Mouse (Mus musculus): Measurements from ENCODE around the gene Pkn3. TPM values are rescaled to one million over a fixed set of nuclear protein-coding genes. Genes with fewer than 3 reads are reported as not detected.

The Pkn3 gene
- total RNA-seq (2014; rRNA removed) (2.0 and 4.7 TPM in 2 replicates), polyA plus RNA-seq (2015; fragmentation: Nextera tagmentation; extraction: Ambion mirVana) (0.80 and 0.86 TPM in 2 replicates)

DNA sequence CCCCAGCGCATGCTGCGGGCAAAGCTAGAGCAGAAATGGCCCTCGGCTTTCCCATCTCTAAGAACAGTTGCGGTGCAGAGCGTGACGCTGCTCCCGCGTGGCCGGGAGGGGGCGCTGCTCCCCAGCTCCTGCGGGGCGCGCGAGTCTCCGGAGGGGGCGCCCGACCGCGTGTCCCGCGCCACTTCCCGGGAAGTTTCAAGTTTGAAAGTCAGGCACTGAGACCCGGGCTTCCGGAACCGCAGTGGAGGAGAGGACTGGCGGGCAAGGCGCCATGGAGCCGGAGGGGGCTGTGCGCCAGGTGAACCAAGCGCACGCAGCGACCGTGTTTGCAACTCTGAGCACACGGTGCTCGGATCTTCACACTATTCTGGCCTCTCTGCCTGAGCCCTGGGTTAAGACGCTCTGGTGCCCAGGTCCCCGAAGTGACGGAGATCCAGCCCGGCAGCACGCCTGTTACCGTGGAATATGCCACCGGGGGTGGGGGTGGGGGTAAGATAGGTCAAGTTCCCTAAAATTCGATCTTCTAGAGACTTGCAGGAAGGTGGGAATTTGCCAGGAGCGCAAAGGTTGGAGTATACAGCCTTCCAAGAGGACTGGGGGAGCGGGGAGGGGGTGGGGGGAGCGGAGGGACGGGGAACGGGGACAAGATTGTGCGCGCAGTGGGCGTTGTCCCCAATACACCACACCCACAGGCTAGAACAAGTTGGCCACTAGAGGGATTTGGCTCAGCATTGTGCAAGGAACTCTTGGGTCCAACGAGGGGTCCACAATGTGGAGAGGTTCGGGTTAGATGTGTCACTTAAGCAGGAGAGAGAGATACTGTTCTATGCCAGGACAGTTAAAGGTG, at the start of gene Pkn3:
TSS of gene Pkn3 (plus strand) at position 183 of the 847 bp plus-strand sequence.
- H3K27me3 ChIP-seq (ENCODE audit: insufficient read depth, low read length), result no peaks in the 10 kb centered on the region
- H3K27ac ChIP-seq (ENCODE audit: low read depth, low read length), result no peak within 1 kb of the TSS
- H3K4me3 ChIP-seq (ENCODE audit: low read depth, low read length), result peak within 1 kb of the TSS; percentile 32
- TF ChIP-seq CTCF (IDR thresholded peaks at IDR 0.05; ENCODE audit: low read depth), result peak; percentile 99
- H3K9ac ChIP-seq, result no peak within 1 kb of the TSS
- WGBS, result under 1% methylated on average over 53 of the region's 53 CpGs
- H3K9me3 ChIP-seq (ENCODE audit: low read length), result no peaks in the 10 kb centered on the region
- no peaks in the 10 kb centered on the region for H3K4me1 ChIP-seq (ENCODE audit: insufficient read depth)
- H3K36me3 ChIP-seq (ENCODE audit: insufficient read depth), result peaks cover 15% of the 10 kb centered on the region; the same call in 1 of the 2 replicates
- ATAC-seq, result peak; percentile 91
- peak; percentile 90 for DNase-seq
- H3K4me2 ChIP-seq (ENCODE audit: low read depth), result peak within 1 kb of the TSS; percentile 70

- Histone ChIP-seq H3K4me1 (ENCODE audit: insufficient read depth) (no peaks in the 10 kb centered on the region), H3K27ac (ENCODE audit: low read depth, low read length) (peak overlapping the region; percentile 1; the same call in 1 of the 2 replicates), H3K9me3 (ENCODE audit: low read length) (no peaks in the 10 kb centered on the region), H3K4me3 (ENCODE audit: low read depth, low read length) (no peak overlapping the region), H3K36me3 (ENCODE audit: insufficient read depth) (peaks cover 74% of the 10 kb centered on the region), H3K9ac (no peak overlapping the region), H3K4me2 (ENCODE audit: low read depth) (no peak overlapping the region), H3K27me3 (ENCODE audit: insufficient read depth, low read length) (no peaks in the 10 kb centered on the region)
- 54% methylated on average over 11 of the region's 11 CpGs for WGBS
- DNase-seq (no peak), ATAC-seq (peak; percentile 62)
- peak; percentile 47 for TF ChIP-seq CTCF (IDR thresholded peaks at IDR 0.05; ENCODE audit: low read depth)
Measured at GRCm38 (mm10) chr2:30032244-30032846, 45.1 kb upstream of the Pkn3 start.

DNA sequence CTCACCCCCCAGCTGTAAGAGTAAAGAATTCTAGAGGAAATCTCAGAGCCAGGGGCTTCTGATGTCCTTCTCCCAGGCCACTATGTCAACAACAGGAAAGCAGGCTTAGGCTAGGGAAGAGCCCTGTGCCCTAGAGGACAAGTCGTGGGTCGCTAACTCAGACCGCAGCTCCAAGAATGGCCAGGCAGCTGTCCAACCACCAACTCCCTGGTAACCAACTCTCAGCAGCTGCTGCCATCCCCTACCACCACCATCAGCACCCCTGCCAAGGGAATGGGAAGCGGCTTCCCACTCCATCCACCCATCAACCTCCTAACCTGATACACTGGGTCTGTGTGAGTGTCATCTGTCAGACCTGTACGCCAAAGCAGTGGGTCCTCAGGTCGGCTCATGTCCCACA, 44.5 kb upstream of the Pkn3 start:
- Histone ChIP-seq H3K4me3 (ENCODE audit: low read depth, low read length) (no peak overlapping the region), H3K4me2 (ENCODE audit: low read depth) (no peak overlapping the region), H3K36me3 (ENCODE audit: insufficient read depth) (peaks cover 74% of the 10 kb centered on the region), H3K4me1 (ENCODE audit: insufficient read depth) (no peaks in the 10 kb centered on the region), H3K9ac (no peak overlapping the region), H3K9me3 (ENCODE audit: low read length) (no peaks in the 10 kb centered on the region), H3K27me3 (ENCODE audit: insufficient read depth, low read length) (no peaks in the 10 kb centered on the region), H3K27ac (ENCODE audit: low read depth, low read length) (no peak overlapping the region; the same call in 1 of the 2 replicates)
- no peak for TF ChIP-seq CTCF (IDR thresholded peaks at IDR 0.05; ENCODE audit: low read depth)
- 66% methylated on average over 6 of the region's 6 CpGs for WGBS
- ATAC-seq (no peak), DNase-seq (no peak)

- no peak overlapping the region for H3K27ac ChIP-seq (ENCODE audit: low read depth, low read length)
- H3K27me3 ChIP-seq (ENCODE audit: insufficient read depth, low read length), result no peaks in the 10 kb centered on the region
- no peaks in the 10 kb centered on the region for H3K4me1 ChIP-seq (ENCODE audit: insufficient read depth)
- WGBS, result 87% methylated on average over 2 of the region's 2 CpGs
- DNase-seq (no peak), ATAC-seq (no peak)
- H3K4me2 ChIP-seq (ENCODE audit: low read depth), result no peak overlapping the region
- no peak overlapping the region for H3K4me3 ChIP-seq (ENCODE audit: low read depth, low read length)
- no peaks in the 10 kb centered on the region for H3K9me3 ChIP-seq (ENCODE audit: low read length)
- H3K9ac ChIP-seq, result no peak overlapping the region
- TF ChIP-seq CTCF (IDR thresholded peaks at IDR 0.05; ENCODE audit: low read depth), result no peak
- peaks cover 34% of the 10 kb centered on the region for H3K36me3 ChIP-seq (ENCODE audit: insufficient read depth)
Measured at GRCm38 (mm10) chr2:30037762-30038161, 39.7 kb upstream of the Pkn3 start.

- H3K9ac ChIP-seq, result no peak overlapping the region
- TF ChIP-seq CTCF (IDR thresholded peaks at IDR 0.05; ENCODE audit: low read depth), result no peak
- H3K27ac ChIP-seq (ENCODE audit: low read depth, low read length), result no peak overlapping the region
- no peaks in the 10 kb centered on the region for H3K4me1 ChIP-seq (ENCODE audit: insufficient read depth)
- WGBS, result 95% methylated on average over 10 of the region's 10 CpGs
- ATAC-seq (no peak), DNase-seq (no peak)
- H3K4me3 ChIP-seq (ENCODE audit: low read depth, low read length), result no peak overlapping the region
- H3K4me2 ChIP-seq (ENCODE audit: low read depth), result no peak overlapping the region
- peaks cover 29% of the 10 kb centered on the region for H3K36me3 ChIP-seq (ENCODE audit: insufficient read depth)
- H3K9me3 ChIP-seq (ENCODE audit: low read length), result no peaks in the 10 kb centered on the region
- no peaks in the 10 kb centered on the region for H3K27me3 ChIP-seq (ENCODE audit: insufficient read depth, low read length)
Measured at GRCm38 (mm10) chr2:30038370-30038769, 39.1 kb upstream of the Pkn3 start.

DNA sequence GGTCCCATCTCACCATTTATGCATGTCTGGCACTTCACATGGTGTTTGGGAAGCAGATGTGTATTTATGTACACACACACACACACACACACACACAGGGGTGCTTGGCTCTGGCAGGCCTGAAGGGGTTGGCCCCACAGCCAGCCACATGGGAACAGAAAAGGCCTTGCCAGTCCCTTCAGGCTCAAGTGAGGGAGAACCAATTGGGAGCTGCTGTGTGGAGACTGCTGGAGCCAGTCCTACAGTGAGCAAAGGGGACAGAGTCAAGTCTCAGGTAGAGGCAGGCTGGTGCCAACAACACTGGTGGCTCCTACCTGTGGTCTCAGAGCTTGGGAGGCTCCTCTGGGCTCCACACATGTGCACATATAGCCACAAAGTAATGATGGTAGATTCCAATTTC, 37.8 kb upstream of the Pkn3 start:
- Histone ChIP-seq H3K9ac (no peak overlapping the region), H3K9me3 (ENCODE audit: low read length) (no peaks in the 10 kb centered on the region), H3K36me3 (ENCODE audit: insufficient read depth) (peaks cover 23% of the 10 kb centered on the region), H3K4me1 (ENCODE audit: insufficient read depth) (no peaks in the 10 kb centered on the region), H3K4me3 (ENCODE audit: low read depth, low read length) (no peak overlapping the region), H3K27me3 (ENCODE audit: insufficient read depth, low read length) (no peaks in the 10 kb centered on the region), H3K27ac (ENCODE audit: low read depth, low read length) (no peak overlapping the region), H3K4me2 (ENCODE audit: low read depth) (no peak overlapping the region)
- ATAC-seq (no peak), DNase-seq (no peak)
- TF ChIP-seq CTCF (IDR thresholded peaks at IDR 0.05; ENCODE audit: low read depth), result no peak

GRCm38 (mm10) chr2:30042445-30042844, 35.0 kb upstream of the Pkn3 start:
- Histone ChIP-seq H3K4me3 (ENCODE audit: low read depth, low read length) (no peak overlapping the region), H3K4me1 (ENCODE audit: insufficient read depth) (no peaks in the 10 kb centered on the region), H3K9me3 (ENCODE audit: low read length) (no peaks in the 10 kb centered on the region), H3K27me3 (ENCODE audit: insufficient read depth, low read length) (no peaks in the 10 kb centered on the region), H3K27ac (ENCODE audit: low read depth, low read length) (no peak overlapping the region), H3K9ac (no peak overlapping the region), H3K4me2 (ENCODE audit: low read depth) (no peak overlapping the region), H3K36me3 (ENCODE audit: insufficient read depth) (peaks cover 14% of the 10 kb centered on the region)
- ATAC-seq (peak; percentile 56), DNase-seq (peak; percentile 80)
- 3% methylated on average over 4 of the region's 4 CpGs for WGBS
- peak; percentile 83 for TF ChIP-seq CTCF (IDR thresholded peaks at IDR 0.05; ENCODE audit: low read depth)

Measured in forebrain, postnatal 0 days (tissue).